Mouse (Mus musculus) kidney, adult 2 months (tissue): ENCODE results near the gene Tldc2. TPM values are rescaled to one million over a fixed set of nuclear protein-coding genes. Genes with fewer than 3 reads are reported as not detected.

Source experiments
- DNase-seq: peaks from one replicate; pipeline ENCODE4 v3.0.0; 2021
- H3K27ac ChIP-seq: fragments of 200-500 bp; 2 replicates; pipeline ENCODE4 v1.5.1; 2012; ENCODE audit warnings: low read depth, low read length, control low read depth, inconsistent platforms; ENCODE audit not compliant: insufficient read depth
- H3K27me3 ChIP-seq: fragments of 200-500 bp; replicated peaks from 2 replicates; pipeline ENCODE4 v1.6.1; 2012; ENCODE audit warnings: mild to moderate bottlenecking, moderate library complexity, low read length, inconsistent platforms; ENCODE audit not compliant: control insufficient read depth, insufficient read depth
- H3K36me3 ChIP-seq: fragments of 200-500 bp; 2 replicates; pipeline ENCODE4 v1.6.1; 2012; ENCODE audit warnings: mild to moderate bottlenecking, moderate library complexity, low read length, inconsistent platforms; ENCODE audit not compliant: control insufficient read depth, insufficient read depth
- H3K4me1 ChIP-seq: fragments of 200-500 bp; 2 replicates; pipeline ENCODE4 v1.6.1; 2011; ENCODE audit warnings: low read length; ENCODE audit not compliant: control insufficient read depth, insufficient read depth
- H3K4me3 ChIP-seq: fragments of 200-500 bp; 2 replicates; pipeline ENCODE4 v1.5.1; 2011; ENCODE audit warnings: mild to moderate bottlenecking, low read depth, low read length, control low read depth; ENCODE audit not compliant: insufficient read depth
- CTCF ChIP-seq: fragments of 200-500 bp; conservative IDR thresholded peaks from 2 replicates; pipeline ENCODE4 v1.5.1; 2011; ENCODE audit warnings: low read depth, mild to moderate bottlenecking, control low read depth, low read length, moderate library complexity, mixed read lengths; ENCODE audit not compliant: insufficient read depth, insufficient read length
- POLR2A ChIP-seq: fragments of 200-500 bp; IDR thresholded peaks from one replicate; pipeline ENCODE4 v1.6.1; 2011; ENCODE audit warnings: low read depth, low read length, control low read depth
- WGBS: fragments of 180-500 bp; shearing (Covaris S2); methylation state at CpG from one replicate; pipeline ENCODE4 v1.1.7; 2018; 5-methylcytosine and 5-hydroxymethylcytosine counted together
- polyA plus RNA-seq: library from polyadenylated mRNA; depleted of rRNA; stranded (reverse); fragments of >200 nt; gene quantifications from 2 replicates; pipeline ENCODE4 v1.2.3, GENCODE M21; 2012

Tldc2 gene
- polyA plus RNA-seq, 1 experiment: 11.3 TPM

DNA sequence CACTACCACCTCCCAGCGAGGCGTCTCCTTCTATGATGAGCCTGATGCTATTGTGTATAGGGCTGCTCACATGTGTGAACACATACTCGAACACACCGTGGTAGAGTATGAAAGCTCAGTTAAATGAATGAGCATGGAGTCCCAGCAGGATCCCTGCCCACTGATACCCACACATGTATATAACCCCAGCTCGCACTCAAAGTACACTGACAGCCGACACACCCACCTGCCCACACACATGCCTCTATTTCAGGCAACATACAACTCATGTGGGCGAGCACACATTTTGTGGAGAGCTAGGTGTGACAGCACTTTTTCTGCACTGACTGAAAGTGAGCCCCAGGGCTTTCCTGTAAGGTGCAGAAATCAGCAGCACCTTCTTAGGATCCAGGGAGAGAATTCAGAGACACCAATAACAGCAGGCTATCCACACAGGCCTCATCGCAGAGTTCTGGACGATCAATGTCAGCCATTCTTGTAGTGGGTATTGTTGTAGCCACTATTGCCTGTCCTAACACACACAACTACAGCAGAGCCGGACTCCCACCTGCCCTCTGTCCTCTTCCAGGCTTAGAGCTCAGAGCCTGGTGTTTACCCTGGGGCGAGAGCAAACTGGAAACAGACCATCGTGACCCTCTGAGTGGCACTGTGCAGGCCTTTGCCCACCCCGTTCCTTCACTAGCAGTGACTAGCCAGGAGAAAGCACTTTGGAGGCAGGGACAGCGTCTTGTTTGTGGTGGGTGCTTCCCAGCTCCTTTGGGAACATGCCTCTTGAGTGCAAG, 872 bp downstream of the Tldc2 start:
- no peak overlapping the region for H3K4me3 ChIP-seq
- no peaks in the 10 kb centered on the region for H3K4me1 ChIP-seq
- no peak for DNase-seq
- TF ChIP-seq POLR2A: no peak
- TF ChIP-seq CTCF: no peak
- WGBS: 89% methylated on average over 14 of the region's 14 CpGs
- no peaks in the 10 kb centered on the region for H3K36me3 ChIP-seq
- H3K27ac ChIP-seq: no peak overlapping the region
- no peaks in the 10 kb centered on the region for H3K27me3 ChIP-seq

DNA sequence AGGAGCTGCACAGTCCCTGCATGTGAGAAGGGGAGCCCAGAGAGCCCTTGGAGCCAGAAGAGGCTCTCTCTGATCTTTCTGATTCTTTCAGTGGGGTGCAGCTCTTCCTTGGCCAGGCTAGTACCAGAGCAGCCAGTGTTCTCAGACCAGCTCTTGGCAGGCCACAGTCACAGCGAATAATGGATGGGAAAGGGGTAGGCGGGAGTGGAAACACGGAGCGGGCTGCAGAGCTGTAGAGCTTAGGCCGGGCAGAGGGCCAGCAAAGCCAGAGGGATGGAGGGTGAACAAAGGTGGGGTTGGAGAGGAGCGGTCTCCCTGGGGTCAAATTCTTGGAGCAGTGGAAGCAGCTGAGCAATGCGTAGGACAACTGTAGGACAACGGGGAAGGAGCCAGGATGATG, 5.2 kb downstream of the Tldc2 start:
- TF ChIP-seq CTCF (no peak), POLR2A (no peak)
- Histone ChIP-seq H3K4me1 (no peaks in the 10 kb centered on the region), H3K27ac (no peak overlapping the region), H3K27me3 (no peaks in the 10 kb centered on the region), H3K4me3 (no peak overlapping the region), H3K36me3 (no peaks in the 10 kb centered on the region)
- DNase-seq: no peak
- 26% methylated on average over 8 of the region's 8 CpGs for WGBS

DNA sequence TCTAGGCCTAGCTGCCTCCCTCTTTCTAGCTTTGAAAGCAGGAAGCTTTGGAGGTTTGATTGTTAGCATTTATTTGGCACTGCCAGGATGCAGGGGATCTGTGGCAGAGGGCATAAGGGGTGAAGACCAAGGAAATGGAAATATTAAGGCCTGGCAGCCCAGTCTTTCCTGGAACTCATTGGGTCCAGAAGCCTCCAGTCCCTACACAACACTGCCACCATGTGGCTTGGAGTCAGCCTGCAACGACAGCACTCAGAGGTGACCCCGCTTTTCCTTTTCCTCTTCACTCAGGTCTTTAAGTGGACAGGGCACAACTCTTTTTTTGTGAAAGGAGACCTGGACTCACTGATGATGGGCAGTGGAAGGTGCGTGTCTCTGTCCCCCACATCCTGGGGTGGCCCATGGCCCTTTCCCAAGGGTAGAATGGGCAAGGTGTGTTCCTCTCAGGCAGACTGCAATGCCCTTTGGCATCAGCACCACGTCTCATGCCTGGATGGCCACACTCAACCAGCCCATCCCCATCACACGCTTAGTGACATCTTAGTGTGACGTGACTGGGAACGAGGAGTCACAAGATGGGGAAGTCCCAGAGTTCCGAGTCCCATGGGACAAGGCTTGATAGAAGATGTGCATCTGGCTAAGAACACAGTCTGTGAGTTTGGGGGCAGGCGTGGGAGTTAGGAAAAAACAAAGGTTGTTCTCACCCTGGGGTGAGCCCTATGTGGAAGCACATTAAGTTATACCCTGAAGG, 8.3 kb downstream of the Tldc2 start:
- TF ChIP-seq CTCF (peak; percentile 88), POLR2A (no peak)
- 46% methylated on average over 9 of the region's 9 CpGs for WGBS
- H3K4me1 ChIP-seq: no peaks in the 10 kb centered on the region

DNA sequence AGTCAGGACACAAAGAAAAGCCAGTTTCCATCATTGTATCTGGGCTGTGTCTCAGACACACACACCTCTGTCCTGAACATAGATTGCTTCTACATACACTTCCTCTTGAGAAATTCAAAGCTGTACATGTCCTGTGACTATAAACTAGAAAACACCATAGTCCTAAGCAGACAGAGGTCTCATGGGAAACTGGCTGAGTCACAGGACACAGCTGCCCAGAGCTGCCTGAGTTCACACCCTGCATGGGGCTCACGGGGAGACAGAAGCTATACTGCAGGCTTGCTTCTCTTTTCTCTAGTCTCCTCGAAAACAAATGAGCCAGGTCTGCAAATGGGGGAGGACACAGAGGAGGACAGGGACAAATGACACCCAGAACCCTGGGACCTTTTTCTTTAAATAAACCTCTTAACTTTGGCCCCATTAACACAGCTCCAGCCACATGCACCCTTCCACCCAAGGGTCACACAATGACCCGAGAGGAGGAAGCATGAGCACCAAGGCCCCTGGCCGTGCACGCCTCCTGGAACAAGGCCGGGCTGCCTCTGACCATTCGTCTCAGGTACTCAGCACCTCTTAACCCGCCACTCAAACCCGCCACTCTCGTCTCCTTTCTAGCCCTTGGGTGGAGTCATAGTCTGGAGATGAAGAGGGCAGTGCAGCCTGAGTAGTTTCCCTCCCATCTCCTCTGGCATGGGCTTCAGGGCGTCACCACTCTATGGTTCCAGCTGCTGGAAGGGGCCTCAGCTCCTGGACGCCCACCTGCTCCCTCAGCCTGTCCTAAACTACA, 12.9 kb downstream of the Tldc2 start:
- TF ChIP-seq POLR2A (no peak), CTCF (no peak)
- Histone ChIP-seq H3K27me3 (no peaks in the 10 kb centered on the region), H3K4me1 (0 out of 2 replicates have a peak, but pooled peaks cover 2% of the 10 kb centered on the region), H3K36me3 (no peaks in the 10 kb centered on the region), H3K4me3 (no peak overlapping the region), H3K27ac (no peak overlapping the region)
- 52% methylated on average over 12 of the region's 12 CpGs for WGBS
- DNase-seq: no peak

More for the DNA sequence above, 8.3 kb downstream of the Tldc2 start:
- Histone ChIP-seq H3K4me3 (no peak overlapping the region), H3K27ac (no peak overlapping the region), H3K27me3 (no peaks in the 10 kb centered on the region), H3K36me3 (no peaks in the 10 kb centered on the region)
- peak; percentile 71 for DNase-seq

DNA sequence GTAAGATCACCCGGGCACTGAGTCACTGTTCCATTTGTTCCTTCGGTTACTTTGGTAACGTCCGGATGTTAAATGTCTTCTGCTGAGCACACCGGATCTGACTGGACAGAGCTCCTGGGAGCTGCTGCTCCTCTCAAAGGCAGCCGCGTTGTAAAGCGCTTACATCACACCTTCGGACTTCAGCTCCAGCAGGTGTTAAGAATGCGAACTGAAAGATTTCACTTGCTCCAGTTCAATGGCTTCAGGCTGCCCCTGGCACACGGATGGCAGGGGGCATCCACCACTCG, 13.4 kb downstream of the Tldc2 start:
- 34% methylated on average over 12 of the region's 12 CpGs for WGBS
- Histone ChIP-seq H3K4me1 (0 out of 2 replicates have a peak, but pooled peaks cover 2% of the 10 kb centered on the region), H3K27me3 (no peaks in the 10 kb centered on the region), H3K27ac (no peak overlapping the region), H3K4me3 (no peak overlapping the region), H3K36me3 (no peaks in the 10 kb centered on the region)
- TF ChIP-seq CTCF (no peak), POLR2A (no peak)
- no peak for DNase-seq

DNA sequence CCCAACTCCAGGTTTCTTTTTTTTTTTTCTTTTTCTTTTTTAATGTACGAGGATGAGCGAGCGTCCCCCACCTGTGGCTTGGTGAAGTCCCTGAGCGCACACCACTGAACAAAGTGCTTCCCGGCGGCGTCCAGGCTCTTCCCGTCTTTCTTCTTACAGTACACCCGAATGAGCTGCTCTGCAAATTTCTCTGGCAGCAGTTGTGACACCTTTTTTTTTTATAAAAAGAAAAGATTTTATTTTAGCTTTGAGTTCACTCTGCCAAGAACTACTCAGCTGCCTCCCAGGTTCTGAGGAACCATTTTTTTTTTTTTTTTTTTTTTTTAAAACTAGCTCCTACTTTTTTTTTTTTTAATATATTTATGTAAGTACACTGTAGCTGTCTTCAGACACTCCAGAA, 14.8 kb downstream of the Tldc2 start:
- TF ChIP-seq CTCF: no peak
- TF ChIP-seq POLR2A: no peak
- H3K27ac ChIP-seq: no peak overlapping the region
- no peak overlapping the region for H3K4me3 ChIP-seq
- H3K27me3 ChIP-seq: no peaks in the 10 kb centered on the region
- H3K4me1 ChIP-seq: 0 out of 2 replicates have a peak, but pooled peaks cover 2% of the 10 kb centered on the region
- no peak for DNase-seq
- WGBS: 94% methylated on average over 9 of the region's 9 CpGs
- H3K36me3 ChIP-seq: no peaks in the 10 kb centered on the region

DNA sequence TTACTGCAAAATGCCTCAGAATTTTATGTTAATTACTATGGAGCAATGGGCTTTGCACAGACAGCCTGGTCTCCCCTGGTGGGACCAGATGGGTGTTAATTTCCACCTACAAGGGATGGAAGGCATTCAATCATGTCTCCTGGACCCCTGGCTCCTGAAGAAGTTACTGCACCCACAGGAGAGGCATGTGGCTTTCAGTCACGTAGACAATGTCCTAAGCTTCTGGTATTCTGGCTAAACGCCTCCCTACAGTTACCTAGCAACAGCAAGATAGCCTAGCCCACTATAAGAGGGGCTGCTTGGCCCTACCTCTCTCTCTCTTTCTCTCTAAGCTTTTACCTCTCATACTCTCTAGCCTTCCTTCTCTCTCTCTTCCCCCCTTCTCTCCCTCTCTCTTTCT, 15.4 kb downstream of the Tldc2 start:
- 0 out of 2 replicates have a peak, but pooled peaks cover 2% of the 10 kb centered on the region for H3K4me1 ChIP-seq
- H3K27ac ChIP-seq: no peak overlapping the region
- no peak for DNase-seq
- WGBS: 76% methylated on average over 2 of the region's 2 CpGs
- TF ChIP-seq POLR2A (no peak), CTCF (no peak)
- no peaks in the 10 kb centered on the region for H3K36me3 ChIP-seq
- H3K4me3 ChIP-seq: no peak overlapping the region
- no peaks in the 10 kb centered on the region for H3K27me3 ChIP-seq
